Mouse (Mus musculus): Measurements from ENCODE around the gene Togaram1.

- TF ChIP-seq EP300 (IDR thresholded peaks at IDR 0.05; ENCODE audit: low read depth) (no peak), CTCF (IDR thresholded peaks at IDR 0.05; ENCODE audit: low read depth) (no peak)
Observed at GRCm38 (mm10) chr12:65048799-65049198, 83.2 kb downstream of the Togaram1 start.
